Mouse (Mus musculus): ENCODE data around the gene Prdx3. TPM values are rescaled to one million over a fixed set of nuclear protein-coding genes. Genes with fewer than 3 reads are reported as not detected.

Prdx3 gene
- polyA plus RNA-seq (2012; ENCODE audit: low replicate concordance) = 14.3 and 21.4 TPM in 2 replicates

GRCm38 (mm10) chr19:60874064-60874694 is at the start of gene Prdx3:
Gene Prdx3, minus strand, starts transcription at chr19:60874556.

GRCm38 (mm10) chr19:60889714-60890315 is 15.5 kb upstream of the Prdx3 start, which contains the start of gene Grk5:
Gene Grk5, plus strand, starts transcription at chr19:60889749.

GRCm38 (mm10) chr19:60860868-60861700 is 13.3 kb downstream of the Prdx3 start, which contains the start of gene Sfxn4:
Gene Sfxn4, minus strand, starts transcription at chr19:60861479.

Other genes with a start within 250 kb of the Prdx3 start
- 6.7 and 11.5 TPM in 2 replicates for gene Nanos1, start 118.6 kb downstream of the Prdx3 start, polyA plus RNA-seq (2012; ENCODE audit: low replicate concordance)
- gene Eif3a, start 83.9 kb downstream of the Prdx3 start, polyA plus RNA-seq (2012; ENCODE audit: low replicate concordance) = 20.2 and 78.4 TPM in 2 replicates
- gene Fam45a, start 63.0 kb downstream of the Prdx3 start, polyA plus RNA-seq (2012; ENCODE audit: low replicate concordance) = 1.1 and 4.1 TPM in 2 replicates
- gene Sfxn4, start 13.1 kb downstream of the Prdx3 start, polyA plus RNA-seq (2012; ENCODE audit: low replicate concordance) = 0.11 TPM in 1 of 2 replicates, not detected in the other
- 1.2 TPM in 2 replicates for gene Grk5, start 15.2 kb upstream of the Prdx3 start, polyA plus RNA-seq (2012; ENCODE audit: low replicate concordance)